Mouse (Mus musculus) layer of hippocampus, adult 2 months (tissue): ENCODE results near the gene Pla2g1b. TPM values are rescaled to one million over a fixed set of nuclear protein-coding genes. Genes with fewer than 3 reads are reported as not detected.

Source experiments
- DNase-seq, 2 experiments: peaks; one replicate each; pipeline ENCODE4 v3.0.0; 2022; ENCODE audit warnings: low spot score in 2 of 2
- H3K27ac ChIP-seq: fragments of 200-600 bp; 2 replicates; pipeline ENCODE4 v1.8.1; 2022
- H3K4me3 ChIP-seq: fragments of 200-600 bp; 2 replicates; pipeline ENCODE4 v1.8.1; 2022; ENCODE audit warnings: mild to moderate bottlenecking
- CTCF ChIP-seq: fragments of 200-600 bp; conservative IDR thresholded peaks from 2 replicates; pipeline ENCODE4 v1.8.1; 2022; ENCODE audit warnings: antibody characterized with exemption, mild to moderate bottlenecking, moderate library complexity
- long read RNA-seq, 2 experiments: library from polyadenylated mRNA; stranded (forward); transcript quantifications; one replicate each; pipeline ENCODE4 v2.0.0; 2021; ENCODE audit warnings: borderline mapping rate in 2 of 2
- total RNA-seq, 2 experiments: library from RNA; stranded (reverse); gene quantifications; 2 replicates each; pipeline ENCODE4 v1.2.3; 2021

Pla2g1b gene
- total RNA-seq, result not detected
- long read RNA-seq, experiment 1, result 0 reads
- long read RNA-seq, experiment 2, result 0 reads

- TF ChIP-seq CTCF, result peak; percentile 64
Measured at GRCm38 (mm10) chr5:115465642-115466420, at the start of gene Pla2g1b. Gene Pla2g1b (plus strand): TSS chr5:115466262.

GRCm38 (mm10) chr5:115428831-115429358, 37.2 kb upstream of the Pla2g1b start:
- H3K27ac ChIP-seq, result peak overlapping the region; percentile 79
- DNase-seq, result no peak
- peak overlapping the region; percentile 68 for H3K4me3 ChIP-seq
- TF ChIP-seq CTCF, result no peak

More at GRCm38 (mm10) chr5:115465642-115466420, at the start of gene Pla2g1b:
- Histone ChIP-seq H3K27ac (no peak within 1 kb of the TSS), H3K4me3 (no peak within 1 kb of the TSS)
- DNase-seq, result no peak

GRCm38 (mm10) chr5:115429359-115430186, 36.5 kb upstream of the Pla2g1b start, which contains the start of gene Msi1:
Gene Msi1 (plus strand): TSS chr5:115429599.
- Histone ChIP-seq H3K4me3 (peak within 1 kb of the TSS; percentile 68), H3K27ac (peak within 1 kb of the TSS; percentile 79)
- no peak for TF ChIP-seq CTCF
- no peak for DNase-seq

GRCm38 (mm10) chr5:115430187-115430960, 35.7 kb upstream of the Pla2g1b start:
- Histone ChIP-seq H3K27ac (peak overlapping the region; percentile 78), H3K4me3 (peak overlapping the region; percentile 57)
- DNase-seq, result no peak
- no peak for TF ChIP-seq CTCF

- TF ChIP-seq CTCF, result peak; percentile 77
- peak in 1 of 2 experiments; percentile 51 for DNase-seq
- Histone ChIP-seq H3K4me3 (peak overlapping the region; percentile 57), H3K27ac (peak overlapping the region; percentile 78)
Measured at GRCm38 (mm10) chr5:115431061-115431897, 34.8 kb upstream of the Pla2g1b start.

GRCm38 (mm10) chr5:115431898-115432259, 34.2 kb upstream of the Pla2g1b start:
- TF ChIP-seq CTCF, result no peak
- peak overlapping the region; percentile 57; the same call in 1 of the 2 replicates for H3K4me3 ChIP-seq
- peak overlapping the region; percentile 78 for H3K27ac ChIP-seq
- DNase-seq, result no peak

GRCm38 (mm10) chr5:115432395-115432794, 33.7 kb upstream of the Pla2g1b start:
- H3K27ac ChIP-seq, result peak overlapping the region; percentile 32; the same call in 1 of the 2 replicates
- no peak overlapping the region for H3K4me3 ChIP-seq
- no peak for DNase-seq
- no peak for TF ChIP-seq CTCF

- no peak overlapping the region for H3K27ac ChIP-seq
- no peak overlapping the region for H3K4me3 ChIP-seq
- no peak for DNase-seq
- no peak for TF ChIP-seq CTCF
Measured at GRCm38 (mm10) chr5:115433191-115433590, 32.9 kb upstream of the Pla2g1b start.

- Histone ChIP-seq H3K4me3 (no peak overlapping the region), H3K27ac (peak overlapping the region; percentile 91; the same call in 1 of the 2 replicates)
- no peak for TF ChIP-seq CTCF
- DNase-seq, result no peak
Measured at GRCm38 (mm10) chr5:115434280-115434852, 31.7 kb upstream of the Pla2g1b start.

GRCm38 (mm10) chr5:115434853-115435754, 31.0 kb upstream of the Pla2g1b start:
- peak overlapping the region; percentile 91 for H3K27ac ChIP-seq
- no peak for DNase-seq
- no peak overlapping the region for H3K4me3 ChIP-seq
- TF ChIP-seq CTCF, result no peak
